Mouse (Mus musculus) left cerebral cortex, postnatal 4 days (tissue): ENCODE measurements around the gene Tenm4. TPM values are rescaled to one million over a fixed set of nuclear protein-coding genes. Genes with fewer than 3 reads are reported as not detected.

ENCODE experiments used
- DNase-seq: peaks from one replicate; pipeline ENCODE4 v3.0.0-alpha.2; 2022
- intact Hi-C: fragments of 180-260 bp; cut with DNase I; formaldehyde crosslinking; loops from one replicate; pipeline ENCODE4 v1.15.1; 2025
- total RNA-seq, 2 experiments: library from RNA; stranded (reverse); gene quantifications; 2 replicates each; pipeline ENCODE4 v1.2.3; 2021

Tenm4 gene
- total RNA-seq, 2 experiments from 2014 or later, result 98.0 to 123 TPM

DNA sequence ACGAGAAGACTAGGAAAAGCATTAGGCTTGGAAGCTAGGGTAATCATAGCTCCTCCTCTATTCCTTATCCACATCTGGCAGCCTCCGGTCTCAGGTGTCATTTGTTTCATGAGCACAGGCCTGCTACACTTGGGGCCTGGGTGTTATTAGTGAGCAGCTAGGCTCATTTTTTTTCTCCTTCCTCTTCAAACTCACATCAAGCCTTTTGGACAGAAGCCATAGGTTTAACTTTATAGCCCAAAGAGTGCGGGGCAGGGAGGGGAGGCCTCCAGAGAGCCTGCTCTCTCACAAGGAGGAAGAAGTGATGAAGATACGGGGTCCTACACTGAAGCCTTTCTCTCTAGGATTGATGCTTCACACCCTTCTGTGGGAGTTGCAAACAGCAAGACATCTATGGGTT, 538.8 kb downstream of the Tenm4 start:
- intact Hi-C loops, result no loop called here
- no peak for DNase-seq

DNA sequence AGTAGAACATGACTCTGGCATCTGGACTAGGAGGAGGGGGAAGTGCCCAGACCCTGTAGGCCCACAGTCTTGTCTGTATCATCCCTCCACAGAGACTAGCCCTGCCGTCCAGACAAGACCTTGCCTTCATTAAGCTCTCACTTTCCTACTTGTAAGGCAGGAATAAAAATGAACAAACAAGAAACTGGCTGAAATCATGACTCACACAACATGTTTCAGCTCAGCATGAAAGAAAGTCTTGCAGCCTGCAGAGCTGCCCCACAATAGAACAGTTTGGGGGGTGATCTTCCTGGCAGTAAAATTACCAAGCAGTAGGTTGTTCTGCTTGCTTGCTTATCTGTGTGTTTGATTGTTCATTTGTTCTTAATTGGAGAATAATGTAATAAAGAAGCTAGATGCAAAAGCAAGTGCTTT, 539.6 kb downstream of the Tenm4 start:
- DNase-seq, result no peak
- intact Hi-C loops, result no loop called here

DNA sequence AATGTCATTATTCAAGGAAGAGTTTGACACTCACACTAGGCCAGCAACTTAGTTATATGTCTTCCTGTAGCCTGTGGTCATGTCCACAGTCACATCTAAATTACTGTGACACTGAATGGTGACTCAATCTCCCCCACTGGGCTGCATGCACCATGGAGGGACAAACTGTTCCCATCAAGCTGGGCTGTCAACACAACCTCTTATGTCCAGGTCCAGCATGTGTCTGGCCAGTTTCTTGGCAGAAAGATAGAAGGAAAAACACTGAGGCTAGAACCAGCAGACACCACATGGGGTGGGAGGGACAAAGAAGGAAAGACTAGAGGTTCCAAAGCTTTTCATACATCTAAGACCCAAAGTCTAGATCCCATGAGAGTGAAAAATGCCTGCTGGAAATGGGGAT, 541.8 kb downstream of the Tenm4 start:
- intact Hi-C loops, result no loop called here
- no peak for DNase-seq

DNA sequence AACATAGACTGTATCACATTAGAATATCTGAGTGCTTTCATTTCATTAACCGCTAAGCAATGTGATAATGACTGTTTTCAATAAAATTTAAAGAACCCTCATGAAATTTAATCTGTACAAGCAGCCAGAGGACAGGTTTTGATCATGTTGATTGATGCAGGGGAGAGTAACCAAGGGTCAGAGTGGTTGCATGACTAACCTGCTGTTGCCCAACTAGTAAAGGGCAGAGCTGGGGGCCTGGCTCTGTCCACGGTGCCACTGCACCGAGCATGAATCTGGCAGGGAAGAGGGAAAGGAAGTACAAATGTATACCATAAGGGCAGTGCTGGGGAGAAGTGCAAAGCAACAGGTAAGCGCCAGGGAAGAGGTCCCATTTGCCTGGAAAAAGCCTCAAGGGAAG, 545.9 kb downstream of the Tenm4 start:
- intact Hi-C loops, result no loop called here
- no peak for DNase-seq

DNA sequence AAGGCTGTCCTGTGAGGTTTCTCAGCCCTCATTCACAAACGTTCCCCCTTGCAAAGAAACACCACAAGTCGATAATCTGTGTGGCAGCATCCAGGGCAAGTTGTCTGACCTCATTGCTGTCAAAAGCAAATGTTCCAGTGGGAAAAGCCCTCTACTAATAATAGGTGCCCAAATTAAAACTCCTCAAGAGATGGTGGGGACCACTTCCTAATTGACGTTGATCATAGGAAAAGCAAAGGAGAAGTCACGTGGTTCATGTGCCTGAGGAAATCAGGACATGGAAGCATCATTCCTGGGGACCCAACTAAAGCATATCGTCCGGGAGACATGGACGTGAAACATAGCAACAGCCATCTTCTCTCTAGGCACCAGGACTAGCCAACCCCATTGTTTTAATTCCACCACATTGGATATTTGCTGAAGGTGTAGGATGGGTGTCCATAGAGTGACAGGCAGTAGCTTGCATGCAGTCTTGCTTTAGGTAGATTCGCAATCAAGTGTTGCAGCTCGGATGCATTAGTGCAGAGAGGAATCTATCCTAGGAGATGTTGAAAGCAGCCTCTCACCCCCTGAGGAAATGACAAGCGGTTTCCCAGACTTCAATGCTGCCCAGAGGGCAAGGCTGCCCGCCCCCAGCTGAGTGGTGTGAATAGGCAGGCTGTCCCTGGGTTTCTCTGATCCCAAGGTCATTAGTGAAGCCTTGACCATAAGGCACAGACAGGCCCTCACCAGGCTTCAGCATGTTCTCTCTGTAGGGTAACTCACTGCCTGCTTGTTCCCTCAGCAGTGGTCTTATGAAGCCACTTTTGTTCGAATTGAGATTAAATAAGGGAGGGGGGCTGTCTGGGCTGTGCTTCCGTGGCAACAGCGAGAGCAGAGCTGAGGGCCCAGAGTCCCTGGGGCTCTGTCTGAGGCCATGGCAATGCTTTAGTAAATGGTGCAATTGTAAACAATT, 547.4 kb downstream of the Tenm4 start:
- peak; percentile 49 for DNase-seq
- intact Hi-C loops, result no loop called here

DNA sequence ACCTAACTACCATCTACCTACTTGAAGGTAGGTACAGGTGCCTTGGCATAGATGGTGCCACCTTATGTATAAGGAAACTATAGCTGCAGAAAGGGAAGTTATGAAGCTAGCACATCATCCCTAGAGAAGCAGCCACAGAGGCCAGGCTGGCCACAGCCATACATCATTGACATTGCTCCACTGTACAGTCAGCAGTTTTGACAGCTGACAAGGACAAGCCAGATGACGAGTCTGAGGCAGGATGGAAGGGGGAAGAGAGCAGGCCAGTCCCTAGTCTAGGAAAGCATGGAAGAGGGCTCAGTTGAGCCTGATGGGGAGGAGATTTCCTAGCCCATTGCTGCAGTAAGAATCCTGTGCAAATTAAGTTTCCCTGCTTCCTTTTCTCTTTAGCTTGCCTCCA, 548.9 kb downstream of the Tenm4 start:
- intact Hi-C loops, result no loop called here
- no peak for DNase-seq

DNA sequence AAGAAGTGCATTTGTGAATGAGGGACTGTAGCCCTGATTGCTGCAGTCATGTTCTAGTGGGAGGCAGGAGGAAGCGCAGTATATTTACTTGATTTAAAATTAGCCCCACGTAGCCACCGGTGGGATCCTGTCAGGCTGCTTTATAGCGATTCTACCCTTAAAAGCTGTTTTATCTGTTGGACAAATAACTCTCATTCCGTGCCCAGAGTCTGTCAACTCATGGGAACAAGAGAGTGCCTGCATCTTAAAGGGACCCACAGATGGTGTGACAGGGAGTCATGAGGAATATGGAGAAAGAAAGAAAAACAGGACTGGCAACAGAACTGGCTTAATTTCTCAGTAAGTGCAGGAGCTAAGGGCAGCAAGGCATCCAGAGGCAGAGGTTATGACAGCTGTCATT, 549.4 kb downstream of the Tenm4 start:
- DNase-seq, result no peak

DNA sequence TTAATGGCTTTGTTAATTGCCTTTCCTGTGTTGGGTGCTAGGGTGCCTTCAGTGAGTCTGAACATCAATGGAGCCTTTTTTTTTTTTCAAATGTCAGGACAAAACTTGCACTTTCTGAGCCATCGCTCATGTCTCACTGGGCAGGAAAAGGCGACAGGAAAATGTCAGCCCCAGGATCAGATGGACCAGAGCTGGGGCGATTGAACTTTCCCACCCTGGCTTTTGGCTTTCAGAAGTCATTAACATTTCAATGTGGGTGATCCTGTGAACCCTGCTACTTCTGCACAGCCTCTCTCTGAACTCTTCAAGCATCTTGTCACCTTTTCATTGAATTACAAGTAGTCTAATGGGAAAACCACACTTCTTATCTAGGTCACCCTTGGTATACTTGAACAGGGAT, 551.8 kb downstream of the Tenm4 start:
- no peak for DNase-seq
- intact Hi-C loops, result no loop called here

More for the DNA sequence above, 549.4 kb downstream of the Tenm4 start:
- intact Hi-C loops, result no loop called here

DNA sequence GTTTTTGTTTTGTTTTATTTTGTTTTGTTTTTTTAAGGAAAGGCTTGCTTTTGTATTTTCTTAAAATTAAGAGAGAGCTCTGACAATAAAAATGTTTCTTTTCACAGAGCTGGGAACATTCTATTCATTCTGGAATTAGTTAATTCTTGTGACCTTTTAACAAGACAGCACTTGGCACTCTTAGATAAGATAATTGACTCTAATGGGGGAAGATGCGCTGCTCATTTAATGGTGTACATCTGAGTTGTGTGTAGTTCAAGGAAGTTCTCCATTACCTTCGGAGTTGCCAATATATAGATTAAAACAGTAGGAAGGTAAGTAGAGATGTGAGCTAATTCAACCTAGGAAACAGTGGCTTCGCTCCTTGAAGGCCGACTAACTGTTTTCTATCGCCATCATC, 554.6 kb downstream of the Tenm4 start:
- no peak for DNase-seq
- intact Hi-C loops, result no loop called here

DNA sequence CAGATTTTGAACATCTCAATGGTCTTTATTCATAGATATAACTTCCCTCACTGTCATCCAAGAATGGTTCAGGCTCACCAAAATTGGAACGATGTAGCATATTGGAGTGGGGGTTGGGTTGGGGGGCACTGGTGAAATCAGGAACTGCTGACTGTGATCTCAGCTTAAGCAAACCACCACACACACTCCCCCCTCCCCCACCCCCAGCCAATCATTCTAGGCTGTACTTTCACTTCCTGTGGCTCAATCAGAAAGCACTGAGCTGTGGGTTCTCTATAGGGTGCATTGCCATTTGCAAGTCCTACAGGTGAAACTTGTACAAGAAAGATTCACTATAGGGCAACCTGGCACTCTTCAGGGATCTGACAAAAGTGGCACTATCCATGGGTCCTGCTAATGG, 559.3 kb downstream of the Tenm4 start:
- intact Hi-C loops, result no loop called here

DNA sequence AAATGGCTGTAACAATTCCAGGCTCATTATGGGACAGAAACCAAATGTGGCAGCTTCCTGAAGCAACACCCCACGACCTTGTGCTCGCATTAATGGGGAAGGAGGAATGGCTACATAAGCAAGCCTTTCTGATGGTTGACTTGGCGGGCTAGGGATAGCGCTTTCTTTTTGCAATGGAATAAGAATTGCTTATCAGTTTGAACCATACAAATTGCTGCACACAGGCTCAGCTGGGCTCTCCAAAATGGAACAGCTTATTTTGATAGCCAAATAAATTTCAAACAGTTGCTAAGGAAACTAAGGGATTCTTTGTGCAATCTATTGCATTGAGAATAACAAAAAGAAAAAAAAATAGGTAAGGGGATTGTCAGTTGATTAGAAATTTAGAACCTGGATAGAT, 560.9 kb downstream of the Tenm4 start:
- intact Hi-C loops, result no loop called here
- DNase-seq, result no peak

More for the DNA sequence above, 559.3 kb downstream of the Tenm4 start:
- DNase-seq, result no peak

DNA sequence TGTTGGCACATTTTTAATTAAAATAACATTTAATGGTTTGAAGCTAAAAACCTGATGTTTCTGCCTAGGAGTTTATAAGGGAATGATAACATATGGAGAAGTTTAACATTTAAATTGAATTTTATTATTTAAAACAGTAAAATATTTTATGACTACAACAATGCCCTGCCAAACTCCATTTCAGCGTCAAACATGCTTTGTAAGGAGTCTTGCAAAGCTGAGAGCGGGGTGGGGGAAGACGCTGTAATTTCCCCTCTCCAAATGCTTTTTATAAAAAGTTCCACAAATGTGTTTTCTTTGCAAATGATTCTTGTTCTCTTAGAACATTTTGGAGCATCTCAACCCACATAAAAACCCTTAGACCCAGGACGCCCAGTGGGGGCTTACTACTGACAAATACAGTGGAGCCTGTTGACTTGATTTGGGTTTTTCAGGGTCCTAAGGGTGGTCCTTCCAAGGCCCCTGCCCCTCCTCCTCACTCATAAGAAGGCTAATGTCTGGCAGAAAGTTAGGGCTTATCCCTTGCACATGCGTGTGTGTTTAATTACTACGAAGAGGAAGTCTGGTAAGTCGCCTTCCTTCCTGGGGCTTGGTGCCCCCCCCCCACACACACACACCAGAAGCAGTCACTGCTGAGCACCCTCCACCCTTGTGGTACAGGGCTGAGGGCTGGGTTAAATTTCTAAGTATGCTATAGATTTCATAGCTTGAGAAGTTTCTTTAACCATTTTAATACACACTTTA, 563.4 kb downstream of the Tenm4 start:
- intact Hi-C loops, result no loop called here
- no peak for DNase-seq

DNA sequence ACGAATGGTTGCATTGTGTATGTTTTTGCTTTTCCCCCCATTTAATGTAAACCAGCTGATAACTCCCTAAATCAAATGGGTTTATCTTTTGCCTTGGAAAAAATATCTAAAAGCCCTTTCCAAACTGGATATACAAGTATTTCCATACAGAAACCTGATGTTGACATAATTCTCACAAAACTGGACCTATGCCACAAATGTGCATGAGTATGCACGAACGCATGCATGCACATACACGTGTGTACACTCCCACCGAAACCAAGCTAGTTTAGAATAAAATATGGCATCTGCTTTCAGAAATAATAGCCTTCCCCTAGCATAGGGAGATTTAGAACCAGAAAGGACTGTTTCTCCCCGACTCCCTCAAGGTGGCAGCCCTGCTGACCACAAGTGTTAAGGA, 569.6 kb downstream of the Tenm4 start:
- intact Hi-C loops, result no loop called here
- no peak for DNase-seq

DNA sequence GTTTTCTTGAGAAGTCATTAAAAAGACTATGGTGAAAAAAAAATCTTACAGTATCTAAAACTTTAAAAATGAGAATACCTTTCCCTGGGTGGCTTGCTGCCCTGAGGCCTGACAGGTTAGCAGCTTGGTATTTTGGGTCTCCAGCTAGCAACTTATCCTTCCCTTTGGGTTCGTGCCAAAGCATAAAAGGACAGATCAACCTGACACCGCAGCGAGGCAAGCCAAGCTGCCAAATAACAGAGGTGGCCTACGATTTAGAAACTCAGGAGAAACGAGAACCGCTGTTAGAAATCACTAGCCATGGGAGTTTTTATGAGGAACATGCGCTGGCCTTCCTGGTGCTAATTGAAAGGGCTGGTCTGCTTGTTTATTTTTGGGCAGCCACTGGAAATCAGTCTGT, 571.2 kb downstream of the Tenm4 start:
- DNase-seq, result no peak

DNA sequence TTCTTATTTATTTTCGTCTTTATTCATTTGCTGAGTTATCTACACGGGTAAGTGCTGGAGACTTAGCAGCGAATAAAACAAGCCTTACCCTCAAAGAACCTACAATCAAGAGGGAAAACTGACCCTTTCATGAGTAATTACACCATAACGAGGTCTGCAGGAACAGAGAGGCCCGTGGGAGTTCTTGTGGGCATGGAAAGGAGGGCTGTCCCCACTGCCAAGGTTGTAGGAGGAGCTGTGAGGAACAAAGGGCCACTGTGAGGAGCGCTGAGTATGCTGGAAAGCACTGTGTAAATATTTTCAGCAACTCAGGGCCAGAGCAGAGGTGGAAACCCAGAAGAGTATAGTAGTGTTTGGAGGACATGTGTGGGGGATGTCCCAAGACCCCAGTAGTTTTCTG, 574.9 kb downstream of the Tenm4 start:
- intact Hi-C loops, result no loop called here

More for the DNA sequence above, 571.2 kb downstream of the Tenm4 start:
- intact Hi-C loops, result no loop called here

DNA sequence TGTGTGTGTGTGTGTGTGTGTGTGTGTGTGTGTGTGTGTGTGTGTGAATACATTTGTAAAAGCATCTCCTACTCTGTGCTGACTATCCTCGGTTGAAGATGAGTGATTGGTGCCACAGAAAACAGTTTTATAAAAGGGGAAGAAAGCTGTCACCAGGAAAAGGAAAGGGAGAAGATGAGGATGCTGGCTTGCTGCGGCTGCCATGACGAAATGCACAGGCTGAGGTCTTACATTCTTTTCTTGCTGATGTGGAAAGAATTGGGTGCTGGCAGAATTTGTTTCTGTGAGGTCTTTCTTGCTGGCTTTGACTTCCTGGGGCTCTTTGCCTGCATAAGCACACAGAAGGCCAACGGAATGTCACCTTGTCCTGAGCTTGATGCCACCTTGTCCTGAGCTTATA, 575.7 kb downstream of the Tenm4 start:
- intact Hi-C loops, result no loop called here
- no peak for DNase-seq

More for the DNA sequence above, 574.9 kb downstream of the Tenm4 start:
- DNase-seq, result peak; percentile 44

DNA sequence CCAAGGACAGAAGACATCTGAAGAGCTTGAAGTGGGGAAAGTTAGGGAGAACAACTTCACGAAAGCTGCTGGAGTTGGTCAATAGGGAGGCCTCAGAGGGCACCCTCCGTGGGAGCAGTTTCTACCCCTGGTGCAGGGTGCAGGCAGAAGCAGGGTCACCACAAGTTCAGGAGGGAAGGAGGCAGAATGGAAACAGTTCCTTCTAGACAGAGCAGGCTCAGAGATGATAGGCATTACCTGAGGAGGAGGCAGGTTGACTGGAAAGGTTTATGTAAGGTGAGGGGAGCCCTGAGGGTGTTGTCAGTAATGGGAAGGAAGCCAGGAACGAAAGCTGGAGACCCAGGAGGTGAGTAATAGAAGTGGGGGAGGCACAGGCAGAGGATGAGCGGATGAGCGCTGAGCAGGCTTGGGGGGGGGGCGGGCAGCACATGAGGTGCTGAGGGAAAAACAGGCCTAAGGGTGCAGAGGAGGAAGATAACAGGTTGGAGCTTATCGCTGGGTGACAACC, 577.5 kb downstream of the Tenm4 start:
- intact Hi-C loops, result no loop called here
- no peak for DNase-seq

DNA sequence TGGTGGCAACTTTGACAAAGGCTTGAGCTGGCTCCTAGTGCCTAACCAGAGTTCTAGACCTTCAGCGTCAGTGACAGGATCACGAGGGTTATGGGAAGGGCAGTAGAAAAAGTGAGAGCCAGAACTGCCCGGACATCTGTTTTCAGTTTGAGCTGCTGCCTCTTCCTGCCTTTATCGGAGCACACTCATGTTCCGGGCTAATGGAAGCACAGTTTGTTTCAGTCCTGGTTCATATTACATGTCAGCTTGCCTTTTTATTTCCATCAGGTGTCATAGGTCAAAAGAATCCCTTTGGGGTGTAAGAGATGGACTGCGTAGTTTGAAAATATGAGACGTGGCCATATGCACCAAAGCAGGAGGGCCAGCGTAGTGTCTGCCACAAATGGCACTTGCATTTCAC, 578.7 kb downstream of the Tenm4 start:
- intact Hi-C loops, result no loop called here
- no peak for DNase-seq

DNA sequence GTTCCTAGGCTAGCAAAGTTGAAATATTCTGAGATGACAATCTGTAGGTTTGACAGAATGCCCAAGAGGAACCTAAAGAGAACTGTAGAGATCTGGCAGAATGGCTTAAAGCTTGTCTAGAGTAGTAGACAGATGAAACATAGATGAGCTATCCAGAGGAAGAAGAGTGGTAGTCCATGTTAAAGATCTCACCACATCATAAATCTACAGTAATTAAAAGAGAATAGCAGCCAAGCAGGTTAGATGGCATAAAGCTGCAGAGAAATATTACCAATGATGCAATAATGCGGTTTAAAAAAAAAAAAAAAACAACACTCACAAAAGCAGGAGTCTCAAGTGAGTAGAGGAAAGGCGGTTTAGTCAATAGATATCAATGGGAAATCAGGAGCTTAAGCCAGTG, 580.2 kb downstream of the Tenm4 start:
- DNase-seq, result no peak
- intact Hi-C loops, result no loop called here

DNA sequence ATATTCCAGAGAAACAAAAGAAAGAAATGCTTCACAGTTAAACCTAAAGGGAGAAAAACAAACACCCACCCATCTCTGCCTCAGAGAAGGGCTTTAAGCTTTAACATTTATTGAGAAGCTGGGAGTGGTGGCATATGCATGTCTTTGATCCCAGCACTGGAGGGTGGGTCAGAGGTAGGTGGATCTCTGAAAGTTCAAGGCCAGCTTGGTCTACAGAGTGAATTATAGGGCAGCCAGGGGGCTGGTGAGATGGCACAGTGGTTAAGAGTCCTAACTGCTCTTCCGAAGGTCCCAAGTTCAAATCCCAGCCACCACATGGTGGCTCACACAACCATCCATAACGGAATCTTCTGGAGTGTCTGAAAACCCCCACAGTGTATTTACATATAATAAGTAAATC, 581.7 kb downstream of the Tenm4 start:
- DNase-seq, result no peak
- intact Hi-C loops, result no loop called here

DNA sequence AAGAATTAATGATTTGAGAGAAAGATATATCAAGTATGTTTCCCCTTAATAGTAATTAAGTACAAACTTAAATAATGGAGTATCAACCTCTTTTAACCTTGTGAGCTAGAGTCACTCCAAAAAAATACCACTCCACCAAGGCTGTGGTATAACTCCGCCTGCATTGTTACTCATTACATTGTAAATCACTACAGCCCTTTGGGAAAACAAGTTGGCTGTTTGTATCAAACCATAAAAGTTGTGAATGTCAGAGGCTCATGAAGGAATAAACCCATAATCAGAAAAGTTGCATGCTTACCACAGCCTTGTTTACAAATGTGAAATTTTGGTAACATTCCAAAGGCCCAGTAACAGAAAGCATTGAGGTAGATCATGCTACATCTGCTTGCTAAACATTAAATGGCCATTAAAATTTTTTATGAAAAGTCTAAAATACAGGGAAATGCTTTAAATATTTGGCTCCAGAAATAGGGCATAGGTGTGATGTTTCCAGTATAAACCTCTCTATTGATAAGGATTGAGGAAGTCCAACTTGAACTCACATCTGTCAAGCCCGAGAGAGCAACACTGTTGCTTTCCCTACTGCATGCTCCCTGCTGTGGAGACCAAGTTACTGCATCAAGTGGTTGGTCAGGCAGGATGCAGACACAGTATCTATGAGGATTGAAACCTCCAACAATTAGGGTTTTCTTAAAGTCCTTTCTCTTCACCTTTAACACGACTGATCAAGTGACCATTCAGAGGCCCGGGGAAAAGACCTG, 582.5 kb downstream of the Tenm4 start:
- no peak for DNase-seq
- intact Hi-C loops, result no loop called here
